Mouse (Mus musculus): ENCODE measurements around the gene Kifap3.

DNA sequence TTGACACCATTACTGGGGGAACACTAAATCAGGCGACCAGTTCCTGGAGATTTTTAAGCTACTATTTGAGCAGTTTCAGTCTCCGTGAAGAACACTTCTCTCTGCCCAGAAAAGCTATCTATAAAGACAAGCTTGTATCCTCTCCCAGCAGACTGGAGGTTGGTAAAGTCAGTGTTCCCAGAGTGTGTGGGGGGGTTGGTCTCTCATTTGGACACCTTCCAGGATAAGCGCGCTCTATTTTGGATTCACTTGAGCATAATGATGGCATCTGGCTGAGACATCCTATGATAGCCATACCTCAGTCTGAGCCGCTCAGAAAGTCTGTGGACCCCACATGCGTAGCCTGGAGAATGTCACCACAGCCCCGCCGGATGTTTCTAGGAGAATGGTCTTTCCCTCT lies 144.7 kb downstream of the Kifap3 start:
- TF ChIP-seq CTCF (IDR thresholded peaks at IDR 0.05; ENCODE audit: low read depth) (no peak), EP300 (IDR thresholded peaks at IDR 0.05; ENCODE audit: low read depth) (no peak)

Data from heart, postnatal 0 days (tissue).